Mouse (Mus musculus) hindbrain, postnatal 0 days (tissue): ENCODE results near the gene Zic1. TPM values are rescaled to one million over a fixed set of nuclear protein-coding genes. Genes with fewer than 3 reads are reported as not detected.
A peak's percentile ranks its signal among the peaks of the same experiment; 100 is the strongest.

ENCODE experiments used
- ATAC-seq: fragments of 200-750 bp; cut with Nextera tagmentation; 2 replicates; pipeline ENCODE4 v1.8.0; 2017; ENCODE audit warnings: mild to moderate bottlenecking, moderate TSS enrichment, moderate library complexity
- DNase-seq: peaks from one replicate; pipeline ENCODE4 v3.0.0-alpha.2; 2015; ENCODE audit warnings: low spot score
- H3K27ac ChIP-seq: fragments of 300-500 bp; sonication (generic); 2 replicates; pipeline ENCODE4 v1.5.1; 2014; ENCODE audit warnings: mild to moderate bottlenecking
- H3K27me3 ChIP-seq: fragments of 300-500 bp; sonication (generic); 2 replicates; pipeline ENCODE4 v1.6.1; 2014; ENCODE audit warnings: low read length, mixed read lengths; ENCODE audit not compliant: insufficient read depth
- H3K36me3 ChIP-seq: fragments of 300-500 bp; sonication (generic); 2 replicates; pipeline ENCODE4 v1.6.1; 2014; ENCODE audit warnings: low read length, mixed read lengths; ENCODE audit not compliant: insufficient read depth
- H3K4me1 ChIP-seq: fragments of 300-500 bp; sonication (generic); 2 replicates; pipeline ENCODE4 v1.6.1; 2014; ENCODE audit warnings: antibody characterized with exemption, low read length, mixed read lengths; ENCODE audit not compliant: insufficient read depth
- H3K4me2 ChIP-seq: fragments of 300-500 bp; sonication (generic); 2 replicates; pipeline ENCODE4 v1.6.1; 2014; ENCODE audit warnings: low read depth, mild to moderate bottlenecking, low read length, moderate library complexity, mixed read lengths
- H3K4me3 ChIP-seq: fragments of 300-500 bp; sonication (generic); 2 replicates; pipeline ENCODE4 v1.5.1; 2014; ENCODE audit warnings: low read length
- H3K9ac ChIP-seq: fragments of 300-500 bp; sonication (generic); replicated peaks from 2 replicates; pipeline ENCODE4 v1.6.1; 2014; ENCODE audit warnings: mild to moderate bottlenecking, low read length, moderate library complexity, mixed read lengths
- H3K9me3 ChIP-seq: fragments of 300-500 bp; sonication (generic); 2 replicates; pipeline ENCODE4 v1.6.1; 2016; ENCODE audit warnings: low read length, mixed read lengths
- CTCF ChIP-seq: IDR thresholded peaks from 2 replicates; pipeline ENCODE4 v1.5.1; 2016; ENCODE audit warnings: antibody characterized with exemption, control low read depth, low read depth
- WGBS: fragments of 180-500 bp; shearing (Covaris S2); extraction: QIAGEN DNeasy Blood & Tissue Kit; methylation state at CpG from one replicate; pipeline ENCODE4 v1.1.7; 2014; 5-methylcytosine and 5-hydroxymethylcytosine counted together
- polyA plus RNA-seq: library from polyadenylated mRNA; unstranded; fragments of >200 nt; fragmentation: Nextera tagmentation; extraction: Ambion mirVana; gene quantifications from 2 replicates; pipeline ENCODE4 v1.2.1, GENCODE M21; 2015
- total RNA-seq: library from RNA; depleted of rRNA; stranded (reverse); fragments of >200 nt; gene quantifications from 2 replicates; pipeline ENCODE4 v1.2.3, GENCODE M21; 2014

Zic1 gene
- total and polyA plus RNA-seq, 2 experiments from 2014 or later = 19.7 to 342 TPM

GRCm38 (mm10) chr9:91354434-91355269 is 11.0 kb downstream of the Zic1 start:
- Histone ChIP-seq H3K27ac (peak overlapping the region; percentile 87), H3K4me1 (no peaks in the 10 kb centered on the region), H3K4me3 (peak overlapping the region; percentile 30), H3K4me2 (peak overlapping the region; percentile 55), H3K36me3 (no peaks in the 10 kb centered on the region), H3K27me3 (no peaks in the 10 kb centered on the region; the same call in 1 of the 2 replicates), H3K9ac (peak overlapping the region; percentile 60), H3K9me3 (no peaks in the 10 kb centered on the region)
- DNase-seq = peak; percentile 53
- TF ChIP-seq CTCF = no peak
- ATAC-seq = peak; percentile 6
- WGBS = 15% methylated on average over 22 of the region's 22 CpGs

- Histone ChIP-seq H3K4me3 (peak overlapping the region; percentile 30), H3K9me3 (no peaks in the 10 kb centered on the region), H3K27me3 (no peaks in the 10 kb centered on the region), H3K9ac (peak overlapping the region; percentile 60), H3K27ac (peak overlapping the region; percentile 87), H3K4me1 (no peaks in the 10 kb centered on the region), H3K36me3 (no peaks in the 10 kb centered on the region), H3K4me2 (peak overlapping the region; percentile 55)
- DNase-seq = peak; percentile 69
- no peak for TF ChIP-seq CTCF
- 11% methylated on average over 33 of the region's 37 CpGs for WGBS
- peak; percentile 33; the same call in 1 of the 2 replicates for ATAC-seq
Observed at GRCm38 (mm10) chr9:91353551-91354433, 11.8 kb downstream of the Zic1 start.

- Histone ChIP-seq H3K36me3 (no peaks in the 10 kb centered on the region), H3K9me3 (no peaks in the 10 kb centered on the region), H3K4me2 (peak overlapping the region; percentile 55), H3K9ac (peak overlapping the region; percentile 60), H3K4me1 (no peaks in the 10 kb centered on the region), H3K4me3 (peak overlapping the region; percentile 30), H3K27ac (peak overlapping the region; percentile 87), H3K27me3 (no peaks in the 10 kb centered on the region)
- ATAC-seq = no peak
- peak; percentile 68 for DNase-seq
- no peak for TF ChIP-seq CTCF
- 6% methylated on average over 15 of the region's 15 CpGs for WGBS
Observed at GRCm38 (mm10) chr9:91352786-91353185, 12.8 kb downstream of the Zic1 start.

- 11% methylated on average over 13 of the region's 13 CpGs for WGBS
- peak overlapping the region; percentile 60 for H3K9ac ChIP-seq
- H3K4me3 ChIP-seq = peak overlapping the region; percentile 30
- peak overlapping the region; percentile 55 for H3K4me2 ChIP-seq
- H3K9me3 ChIP-seq = no peaks in the 10 kb centered on the region
- no peaks in the 10 kb centered on the region for H3K4me1 ChIP-seq
- no peak for ATAC-seq
- peak; percentile 55 for DNase-seq
- H3K36me3 ChIP-seq = no peaks in the 10 kb centered on the region
- H3K27ac ChIP-seq = peak overlapping the region; percentile 87
- H3K27me3 ChIP-seq = no peaks in the 10 kb centered on the region
- no peak for TF ChIP-seq CTCF
Observed at GRCm38 (mm10) chr9:91351961-91352411, 13.6 kb downstream of the Zic1 start.

- H3K27me3 ChIP-seq = no peaks in the 10 kb centered on the region
- DNase-seq = no peak
- H3K9ac ChIP-seq = peak overlapping the region; percentile 60
- peak overlapping the region; percentile 87 for H3K27ac ChIP-seq
- no peak for ATAC-seq
- WGBS = 11% methylated on average over 5 of the region's 5 CpGs
- no peaks in the 10 kb centered on the region for H3K4me1 ChIP-seq
- no peak for TF ChIP-seq CTCF
- H3K9me3 ChIP-seq = no peaks in the 10 kb centered on the region
- H3K4me2 ChIP-seq = peak overlapping the region; percentile 55
- H3K4me3 ChIP-seq = peak overlapping the region; percentile 30
- no peaks in the 10 kb centered on the region for H3K36me3 ChIP-seq
Observed at GRCm38 (mm10) chr9:91351361-91351760, 14.2 kb downstream of the Zic1 start.

- no peaks in the 10 kb centered on the region for H3K27me3 ChIP-seq
- H3K9me3 ChIP-seq = no peaks in the 10 kb centered on the region
- ATAC-seq (peak; percentile 79), DNase-seq (peak; percentile 85)
- H3K4me2 ChIP-seq = peak overlapping the region; percentile 55
- H3K36me3 ChIP-seq = no peaks in the 10 kb centered on the region
- TF ChIP-seq CTCF = no peak
- H3K27ac ChIP-seq = peak overlapping the region; percentile 87
- 4% methylated on average over 14 of the region's 14 CpGs for WGBS
- H3K4me3 ChIP-seq = peak overlapping the region; percentile 30
- H3K4me1 ChIP-seq = no peaks in the 10 kb centered on the region
- H3K9ac ChIP-seq = peak overlapping the region; percentile 60
Observed at GRCm38 (mm10) chr9:91350861-91351291, 14.7 kb downstream of the Zic1 start.
